Mouse (Mus musculus) testis, adult 2 months (tissue): ENCODE data around the gene Plekhg6. TPM values are rescaled to one million over a fixed set of nuclear protein-coding genes. Genes with fewer than 3 reads are reported as not detected.

Source experiments
- H3K27ac ChIP-seq: fragments of 200-500 bp; 2 replicates; pipeline ENCODE4 v1.5.1; 2012; ENCODE audit warnings: low read depth, low read length; ENCODE audit not compliant: control insufficient read depth, insufficient read depth
- H3K27me3 ChIP-seq: fragments of 200-500 bp; 2 replicates; pipeline ENCODE4 v1.6.1; 2012; ENCODE audit warnings: mild to moderate bottlenecking, low read length, moderate library complexity; ENCODE audit not compliant: control insufficient read depth, insufficient read depth
- H3K36me3 ChIP-seq: fragments of 200-500 bp; 2 replicates; pipeline ENCODE4 v1.6.1; 2012; ENCODE audit warnings: mild to moderate bottlenecking, low read length; ENCODE audit not compliant: control insufficient read depth, insufficient read depth
- H3K4me1 ChIP-seq: fragments of 200-500 bp; 2 replicates; pipeline ENCODE4 v1.6.1; 2012; ENCODE audit warnings: low read length; ENCODE audit not compliant: control insufficient read depth, insufficient read depth
- H3K4me3 ChIP-seq: fragments of 200-500 bp; 2 replicates; pipeline ENCODE4 v1.5.1; 2012; ENCODE audit warnings: low read depth, mild to moderate bottlenecking, low read length, moderate library complexity, mixed read lengths; ENCODE audit not compliant: control insufficient read depth
- CTCF ChIP-seq: fragments of 200-500 bp; IDR thresholded peaks from 2 replicates; pipeline ENCODE4 v1.5.1; 2012; ENCODE audit warnings: low read depth, mild to moderate bottlenecking, inconsistent platforms, low read length, moderate library complexity; ENCODE audit not compliant: control insufficient read depth, insufficient read depth, insufficient replicate concordance
- POLR2A ChIP-seq: fragments of 200-500 bp; IDR thresholded peaks from 2 replicates; pipeline ENCODE4 v1.6.1; 2012; ENCODE audit warnings: low read depth, mild to moderate bottlenecking, inconsistent platforms, low read length, moderate library complexity; ENCODE audit not compliant: control insufficient read depth
- polyA plus RNA-seq: library from polyadenylated mRNA; depleted of rRNA; stranded (reverse); fragments of >200 nt; gene quantifications from 2 replicates; pipeline ENCODE4 v1.2.3, GENCODE M21; 2012

Plekhg6 gene
- polyA plus RNA-seq, 1 experiment = 0.11 TPM

- Histone ChIP-seq H3K4me1 (peaks cover 21% of the 10 kb centered on the region), H3K27ac (no peak overlapping the region), H3K4me3 (no peak overlapping the region), H3K27me3 (no peaks in the 10 kb centered on the region), H3K36me3 (no peaks in the 10 kb centered on the region)
- TF ChIP-seq CTCF = no peak
- no peak for TF ChIP-seq POLR2A
These were observed 35.0 kb downstream of the Plekhg6 start for GRCm38 (mm10) chr6:125345625-125346024.

DNA sequence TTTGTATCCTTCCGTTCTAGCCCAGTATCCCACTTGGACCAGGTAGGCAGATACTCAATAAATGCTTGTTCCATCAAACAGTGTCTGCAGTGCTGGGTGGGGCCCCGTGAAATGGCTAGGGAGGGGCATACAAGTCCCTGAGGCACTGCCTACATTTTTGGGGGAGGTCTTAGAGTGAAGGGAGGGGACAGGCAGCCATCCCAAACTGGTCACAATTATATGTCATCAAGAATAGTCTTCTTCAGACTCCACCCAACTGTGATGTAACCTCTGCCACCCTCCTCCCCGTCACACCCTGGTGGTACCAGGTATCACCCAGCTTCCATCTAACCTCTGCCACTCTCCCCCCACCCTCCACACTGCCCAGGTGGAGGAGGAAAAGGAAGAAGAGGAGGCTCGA, 35.7 kb downstream of the Plekhg6 start:
- Histone ChIP-seq H3K4me1 (peaks cover 14% of the 10 kb centered on the region), H3K36me3 (no peaks in the 10 kb centered on the region), H3K27ac (no peak overlapping the region), H3K27me3 (no peaks in the 10 kb centered on the region), H3K4me3 (no peak overlapping the region)
- no peak for TF ChIP-seq CTCF
- no peak for TF ChIP-seq POLR2A

DNA sequence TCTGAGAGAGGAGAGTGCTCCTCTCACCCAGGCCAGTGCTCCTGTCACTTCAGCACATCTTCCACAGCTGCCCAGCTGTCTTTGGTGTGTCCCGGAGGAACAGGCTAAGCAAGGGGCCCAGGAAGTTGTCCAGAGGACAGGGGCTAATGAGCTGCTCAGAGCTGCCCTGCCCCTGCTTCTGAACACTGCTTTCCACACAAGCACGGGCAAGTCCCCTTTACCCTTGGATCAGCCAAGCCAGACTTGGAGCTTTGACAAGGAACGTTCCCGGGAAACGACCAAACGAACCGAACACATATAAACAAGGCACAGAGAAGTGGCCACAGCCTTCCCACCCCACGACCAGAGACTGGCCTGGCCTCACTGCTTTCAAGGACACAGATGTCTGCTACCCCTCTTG, 36.5 kb downstream of the Plekhg6 start:
- Histone ChIP-seq H3K27ac (no peak overlapping the region), H3K4me1 (peaks cover 6% of the 10 kb centered on the region), H3K27me3 (no peaks in the 10 kb centered on the region), H3K36me3 (no peaks in the 10 kb centered on the region), H3K4me3 (no peak overlapping the region)
- TF ChIP-seq POLR2A (no peak), CTCF (no peak)

DNA sequence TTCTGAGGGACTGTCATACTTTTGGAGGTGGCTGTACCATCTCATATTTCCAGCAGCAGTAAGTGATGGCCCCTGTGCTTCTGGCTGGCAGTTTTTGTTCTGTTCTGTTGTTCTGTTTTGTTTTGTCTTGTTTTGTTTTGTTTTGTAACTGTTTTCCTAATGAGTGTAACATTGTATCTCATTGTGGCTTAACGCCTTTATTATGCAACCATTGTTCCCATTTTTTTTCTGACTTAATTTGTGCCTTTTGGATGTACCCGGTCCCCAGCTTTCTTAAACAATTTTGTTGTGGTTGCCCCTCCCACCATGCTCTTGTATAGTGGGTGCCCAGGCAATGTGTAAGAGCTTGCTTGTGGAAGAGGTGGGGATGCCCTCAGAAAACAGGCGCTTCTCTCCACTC, 38.4 kb downstream of the Plekhg6 start:
- peaks cover 2% of the 10 kb centered on the region; the same call in 1 of the 2 replicates for H3K4me1 ChIP-seq
- no peaks in the 10 kb centered on the region for H3K27me3 ChIP-seq
- H3K27ac ChIP-seq = no peak overlapping the region
- H3K36me3 ChIP-seq = no peaks in the 10 kb centered on the region
- H3K4me3 ChIP-seq = no peak overlapping the region
- TF ChIP-seq CTCF (no peak), POLR2A (no peak)

GRCm38 (mm10) chr6:125340244-125340643, 40.3 kb downstream of the Plekhg6 start:
- Histone ChIP-seq H3K4me3 (no peak overlapping the region), H3K36me3 (no peaks in the 10 kb centered on the region), H3K27me3 (no peaks in the 10 kb centered on the region), H3K4me1 (peaks cover 2% of the 10 kb centered on the region; the same call in 1 of the 2 replicates), H3K27ac (no peak overlapping the region)
- no peak for TF ChIP-seq POLR2A
- TF ChIP-seq CTCF = no peak

- Histone ChIP-seq H3K27me3 (no peaks in the 10 kb centered on the region), H3K27ac (no peak overlapping the region), H3K4me3 (no peak overlapping the region), H3K36me3 (no peaks in the 10 kb centered on the region), H3K4me1 (peaks cover 2% of the 10 kb centered on the region; the same call in 1 of the 2 replicates)
- no peak for TF ChIP-seq CTCF
- no peak for TF ChIP-seq POLR2A
These were observed 41.6 kb downstream of the Plekhg6 start for GRCm38 (mm10) chr6:125338791-125339660.

GRCm38 (mm10) chr6:125334356-125334755, 46.2 kb downstream of the Plekhg6 start:
- TF ChIP-seq POLR2A (no peak), CTCF (no peak)
- no peak overlapping the region for H3K27ac ChIP-seq
- H3K27me3 ChIP-seq = no peaks in the 10 kb centered on the region
- H3K4me3 ChIP-seq = no peak overlapping the region
- peaks cover 3% of the 10 kb centered on the region for H3K4me1 ChIP-seq
- H3K36me3 ChIP-seq = no peaks in the 10 kb centered on the region
